Mouse (Mus musculus) midbrain, postnatal 0 days (tissue): ENCODE data around the gene Higd1c. TPM values are rescaled to one million over a fixed set of nuclear protein-coding genes. Genes with fewer than 3 reads are reported as not detected.
A peak's percentile ranks its signal among the peaks of the same experiment; 100 is the strongest.
"Not testable (repeated sequence)": the region's sequence is repeated elsewhere in the genome, so short reads cannot be mapped to it uniquely, and the experiment has no call there.

ENCODE experiments used
- ATAC-seq: fragments of 200-750 bp; cut with Nextera tagmentation; 2 replicates; pipeline ENCODE4 v1.8.0; 2017; ENCODE audit warnings: moderate number of reproducible peaks, mild to moderate bottlenecking, moderate TSS enrichment, moderate library complexity; ENCODE audit not compliant: low FRiP score
- DNase-seq: peaks from one replicate; pipeline ENCODE4 v3.0.0-alpha.2; 2015; ENCODE audit warnings: low spot score
- H3K27ac ChIP-seq: fragments of 300-500 bp; sonication (generic); 2 replicates; pipeline ENCODE4 v1.5.1; 2014; ENCODE audit warnings: low read depth, mild to moderate bottlenecking, low read length, mixed read lengths
- H3K27me3 ChIP-seq: fragments of 300-500 bp; sonication (generic); 2 replicates; pipeline ENCODE4 v1.6.1; 2014; ENCODE audit warnings: low read length, control low read depth, mixed read lengths; ENCODE audit not compliant: insufficient read depth
- H3K36me3 ChIP-seq: fragments of 300-500 bp; sonication (generic); 2 replicates; pipeline ENCODE4 v1.6.1; 2014; ENCODE audit warnings: low read length, control low read depth, mixed read lengths; ENCODE audit not compliant: insufficient read depth
- H3K4me1 ChIP-seq: fragments of 300-500 bp; sonication (generic); 2 replicates; pipeline ENCODE4 v1.6.1; 2014; ENCODE audit warnings: mild to moderate bottlenecking, control low read depth, antibody characterized with exemption, low read length, mixed read lengths; ENCODE audit not compliant: insufficient read depth
- H3K4me2 ChIP-seq: fragments of 300-500 bp; sonication (generic); 2 replicates; pipeline ENCODE4 v1.6.1; 2014; ENCODE audit warnings: low read depth, mild to moderate bottlenecking, low read length, mixed read lengths; ENCODE audit not compliant: poor library complexity, severe bottlenecking
- H3K4me3 ChIP-seq: fragments of 300-500 bp; sonication (generic); 2 replicates; pipeline ENCODE4 v1.5.1; 2014; ENCODE audit warnings: low read depth, mild to moderate bottlenecking, low read length, moderate library complexity
- H3K9ac ChIP-seq: fragments of 300-500 bp; sonication (generic); replicated peaks from 2 replicates; pipeline ENCODE4 v1.6.1; 2014; ENCODE audit warnings: mild to moderate bottlenecking, low read length, moderate library complexity, mixed read lengths; ENCODE audit not compliant: poor library complexity, severe bottlenecking
- H3K9me3 ChIP-seq: fragments of 300-500 bp; sonication (generic); 2 replicates; pipeline ENCODE4 v1.6.1; 2016; ENCODE audit warnings: low read length, control low read depth
- CTCF ChIP-seq: IDR thresholded peaks from 2 replicates; pipeline ENCODE4 v1.5.1; 2016; ENCODE audit warnings: antibody characterized with exemption, mild to moderate bottlenecking
- WGBS: fragments of 180-500 bp; shearing (Covaris S2); extraction: QIAGEN DNeasy Blood & Tissue Kit; methylation state at CpG from one replicate; pipeline ENCODE4 v1.1.7; 2014; 5-methylcytosine and 5-hydroxymethylcytosine counted together
- polyA plus RNA-seq: library from polyadenylated mRNA; unstranded; fragments of >200 nt; fragmentation: Nextera tagmentation; extraction: Ambion mirVana; gene quantifications from 2 replicates; pipeline ENCODE4 v1.2.1, GENCODE M21; 2015
- total RNA-seq: library from RNA; depleted of rRNA; stranded (reverse); fragments of >200 nt; gene quantifications from 2 replicates; pipeline ENCODE4 v1.2.3, GENCODE M21; 2014

Gene Higd1c
- total and polyA plus RNA-seq, 2 experiments from 2014 or later, result not detected

DNA sequence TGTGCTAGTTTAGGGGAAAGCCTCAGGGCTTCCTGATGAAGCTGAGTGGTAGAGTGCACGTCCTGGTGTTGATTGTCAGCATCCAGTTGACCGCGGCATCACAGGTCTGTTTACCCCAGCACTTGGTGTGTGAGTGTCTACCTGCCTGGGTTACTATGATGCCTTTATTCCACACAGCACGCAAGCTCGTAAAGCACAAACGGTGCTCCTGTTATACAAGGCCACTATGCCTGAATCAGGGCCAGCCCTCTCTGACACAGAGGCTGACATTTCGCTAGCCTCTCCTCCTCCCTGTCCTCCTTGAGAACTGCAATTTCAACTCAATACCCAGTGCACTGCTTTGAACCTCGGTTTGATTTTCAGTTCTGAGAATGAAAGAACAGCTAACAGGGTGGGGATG is 55.0 kb downstream of the Higd1c start:
- Histone ChIP-seq H3K9ac (no peak overlapping the region), H3K4me1 (peaks cover 13% of the 10 kb centered on the region; the same call in 1 of the 2 replicates), H3K36me3 (no peaks in the 10 kb centered on the region), H3K4me2 (no peak overlapping the region), H3K4me3 (no peak overlapping the region), H3K9me3 (no peaks in the 10 kb centered on the region), H3K27me3 (peaks cover 2% of the 10 kb centered on the region), H3K27ac (no peak overlapping the region; the same call in 1 of the 2 replicates)
- DNase-seq (no peak), ATAC-seq (no peak)
- no peak for TF ChIP-seq CTCF
- 71% methylated on average over 8 of the region's 8 CpGs for WGBS

DNA sequence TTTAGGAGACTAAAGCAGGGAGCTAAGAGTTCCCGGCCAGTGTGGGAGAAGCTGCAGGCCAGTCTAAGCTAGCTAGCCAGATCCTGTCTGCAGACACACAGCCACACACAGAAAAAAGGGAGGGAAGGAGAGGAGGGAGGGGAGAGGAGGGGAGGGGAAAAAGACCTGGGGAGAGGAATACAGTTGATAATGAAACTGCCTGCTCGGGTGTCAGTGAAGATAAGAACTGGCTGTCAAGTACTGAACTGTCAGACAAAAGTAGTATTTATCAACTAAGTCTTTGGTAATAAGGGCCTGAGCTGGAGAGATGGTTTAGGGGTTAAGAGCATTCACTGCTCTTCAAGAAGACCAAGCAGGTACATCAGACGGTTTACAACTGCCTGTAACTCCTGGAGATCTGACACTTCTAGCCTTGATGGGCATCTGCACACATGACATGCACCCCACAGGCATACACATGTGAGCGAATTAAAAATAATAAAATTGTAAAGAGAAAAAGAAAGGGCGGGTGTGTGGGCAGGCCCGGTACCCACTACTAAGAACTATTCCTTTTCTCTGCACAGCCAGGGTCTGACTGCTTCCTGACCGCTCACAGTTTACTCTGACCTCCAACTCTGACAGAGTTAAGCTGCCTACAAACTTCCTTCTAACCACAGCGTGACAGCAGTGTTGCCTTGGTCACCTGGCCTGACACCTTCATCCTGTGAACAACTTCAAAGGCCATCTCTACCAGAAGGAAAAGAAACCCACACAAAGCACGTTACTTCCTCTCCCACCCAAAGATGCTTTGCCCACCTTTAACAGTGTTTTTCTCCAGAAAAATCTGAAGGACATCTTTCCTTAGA is 55.8 kb downstream of the Higd1c start:
- no peak for DNase-seq
- Histone ChIP-seq H3K27me3 (peaks cover 10% of the 10 kb centered on the region), H3K4me1 (peaks cover 13% of the 10 kb centered on the region; the same call in 1 of the 2 replicates), H3K9me3 (no peaks in the 10 kb centered on the region), H3K4me3 (no peak overlapping the region), H3K36me3 (no peaks in the 10 kb centered on the region), H3K4me2 (no peak overlapping the region), H3K9ac (0 out of 2 replicates have a peak overlapping the region, but pooled peaks have one; percentile 13), H3K27ac (no peak overlapping the region)
- 64% methylated on average over 9 of the region's 9 CpGs for WGBS
- no peak for TF ChIP-seq CTCF
- ATAC-seq, result no peak

DNA sequence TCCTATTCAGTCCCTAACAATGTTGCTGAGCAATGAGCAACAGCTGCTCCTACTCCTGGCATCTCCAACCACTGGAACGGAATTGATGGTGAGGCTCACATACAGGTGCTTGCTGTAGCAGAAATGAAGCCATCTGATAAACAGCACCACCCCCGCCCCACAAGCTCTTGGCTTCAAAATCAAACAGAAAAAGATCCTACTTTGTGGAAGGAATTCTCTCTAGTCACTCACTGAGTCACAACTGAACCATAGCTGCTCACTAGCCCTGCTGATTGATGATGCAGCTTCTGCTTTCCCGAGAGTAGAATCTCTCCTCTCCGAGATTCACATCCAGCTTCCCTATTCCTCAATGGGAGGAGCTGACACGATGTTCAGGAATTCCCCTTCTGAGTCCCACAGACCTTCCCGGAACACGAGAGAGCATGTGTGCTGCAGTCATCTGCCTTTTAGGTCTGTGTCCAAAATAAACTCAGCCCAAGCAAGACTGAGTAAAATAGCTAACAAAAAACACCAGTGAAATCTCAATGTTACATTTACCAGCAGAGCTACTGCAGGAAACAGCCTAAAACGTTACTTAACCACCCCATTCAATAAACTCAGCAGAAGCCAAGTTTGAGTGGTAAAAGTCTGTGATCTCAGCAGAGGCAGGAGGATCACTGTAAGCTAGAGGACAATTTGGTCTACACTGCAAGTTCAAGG is 56.9 kb downstream of the Higd1c start:
- ATAC-seq (no peak), DNase-seq (no peak)
- H3K27me3 ChIP-seq, result peaks cover 15% of the 10 kb centered on the region
- H3K9me3 ChIP-seq, result no peaks in the 10 kb centered on the region
- peak overlapping the region; percentile 91 for H3K4me2 ChIP-seq
- H3K27ac ChIP-seq, result no peak overlapping the region
- TF ChIP-seq CTCF, result no peak
- H3K4me3 ChIP-seq, result peak overlapping the region; percentile 85
- H3K4me1 ChIP-seq, result peaks cover 13% of the 10 kb centered on the region; the same call in 1 of the 2 replicates
- no peaks in the 10 kb centered on the region for H3K36me3 ChIP-seq
- H3K9ac ChIP-seq, result 0 out of 2 replicates have a peak overlapping the region, but pooled peaks have one; percentile 13
- 48% methylated on average over 8 of the region's 8 CpGs for WGBS

DNA sequence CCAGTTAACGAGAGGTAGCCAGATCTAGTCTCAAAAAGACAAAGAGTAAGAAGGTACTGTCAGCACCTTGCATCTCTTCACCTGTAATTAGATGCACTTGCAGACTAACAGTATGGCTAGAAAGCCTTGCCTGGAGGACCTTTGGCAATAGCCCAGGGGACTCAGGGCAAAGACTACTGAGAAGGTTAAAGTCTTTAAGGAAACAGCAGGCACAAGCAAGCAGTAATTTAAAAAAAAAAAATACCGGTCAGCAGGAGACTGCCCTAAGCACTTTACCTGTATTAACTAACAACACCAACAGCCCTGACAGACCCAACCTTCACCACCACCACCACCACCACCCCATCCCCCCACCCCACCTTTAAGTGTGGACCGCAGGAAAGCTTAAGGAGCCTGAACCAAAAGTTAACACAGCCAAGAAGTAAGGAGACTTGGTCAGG is 57.4 kb downstream of the Higd1c start, which contains the start of gene Gm5475:
Gm5475 (plus strand) TSS at position 390 of the 440 bp plus-strand sequence.
- not testable (repeated sequence) for ATAC-seq, DNase-seq, H3K36me3 ChIP-seq, H3K9me3 ChIP-seq
- Histone ChIP-seq H3K4me3 (peak within 1 kb of the TSS; percentile 85), H3K4me2 (peak within 1 kb of the TSS; percentile 91), H3K27ac (peak within 1 kb of the TSS; percentile 58), H3K4me1 (peaks cover 13% of the 10 kb centered on the region; the same call in 1 of the 2 replicates), H3K9ac (peak within 1 kb of the TSS; percentile 85), H3K27me3 (peaks cover 15% of the 10 kb centered on the region)
- 27% methylated on average over 3 of the region's 3 CpGs for WGBS

DNA sequence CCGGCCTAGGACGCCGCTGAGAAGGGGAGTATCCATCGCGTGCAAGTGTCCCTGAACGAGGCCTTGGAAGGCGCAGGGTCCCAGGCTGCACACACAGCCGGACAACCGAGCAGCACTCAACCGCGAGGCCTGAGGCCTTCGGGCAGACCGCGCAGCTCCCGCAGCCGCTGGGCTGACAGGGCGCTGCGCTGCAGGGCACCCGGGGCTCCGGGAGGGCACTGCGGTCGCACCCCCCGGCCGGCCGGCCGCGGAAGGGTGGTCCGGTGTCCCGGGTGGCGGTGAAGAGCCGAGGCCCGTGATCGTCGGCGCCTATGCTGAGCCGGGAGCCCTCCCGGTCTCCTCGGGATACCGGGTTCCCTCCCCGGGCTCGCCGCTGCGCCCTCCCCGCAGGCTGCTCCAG is 58.1 kb downstream of the Higd1c start:
- Histone ChIP-seq H3K27ac (peak overlapping the region; percentile 58), H3K9me3 (no peaks in the 10 kb centered on the region), H3K27me3 (peaks cover 15% of the 10 kb centered on the region), H3K4me3 (peak overlapping the region; percentile 85), H3K4me1 (peaks cover 13% of the 10 kb centered on the region; the same call in 1 of the 2 replicates), H3K9ac (peak overlapping the region; percentile 85), H3K4me2 (peak overlapping the region; percentile 91), H3K36me3 (no peaks in the 10 kb centered on the region)
- ATAC-seq (peak; percentile 68), DNase-seq (no peak)
- TF ChIP-seq CTCF, result no peak
- WGBS, result under 1% methylated on average over 36 of the region's 44 CpGs
